Mouse (Mus musculus) ES-Bruce4 (cell line): ENCODE data around the gene 9530068E07Rik. TPM values are rescaled to one million over a fixed set of nuclear protein-coding genes. Genes with fewer than 3 reads are reported as not detected.

Experiments
- H3K27ac ChIP-seq: 2 replicates; pipeline ENCODE4 v1.5.1; 2012; ENCODE audit warnings: low read length, inconsistent platforms; ENCODE audit not compliant: insufficient read depth
- H3K27me3 ChIP-seq: 2 replicates; pipeline ENCODE4 v1.6.1; 2012; ENCODE audit warnings: mild to moderate bottlenecking, low read length, inconsistent platforms; ENCODE audit not compliant: control insufficient read depth, poor library complexity, insufficient read depth, severe bottlenecking
- H3K36me3 ChIP-seq: 2 replicates; pipeline ENCODE4 v1.6.1; 2012; ENCODE audit warnings: inconsistent platforms, mild to moderate bottlenecking, low read length, moderate library complexity; ENCODE audit not compliant: control insufficient read depth, poor library complexity, insufficient read depth, severe bottlenecking
- H3K4me1 ChIP-seq: one replicate; pipeline ENCODE4 v1.8.1; 2011; ENCODE audit warnings: low read length; ENCODE audit not compliant: control insufficient read depth, insufficient read depth
- H3K4me3 ChIP-seq: 2 replicates; pipeline ENCODE4 v1.5.1; 2011; ENCODE audit warnings: low read depth, mild to moderate bottlenecking, low read length
- H3K9ac ChIP-seq: 2 replicates; pipeline ENCODE4 v1.6.1; 2012; ENCODE audit warnings: low read depth, mild to moderate bottlenecking, inconsistent platforms; ENCODE audit not compliant: poor library complexity, severe bottlenecking
- H3K9me3 ChIP-seq: replicated peaks from 2 replicates; pipeline ENCODE4 v1.6.1; 2012; ENCODE audit warnings: mild to moderate bottlenecking, low read length, inconsistent platforms; ENCODE audit not compliant: control insufficient read depth, poor library complexity, insufficient read depth, severe bottlenecking
- CTCF ChIP-seq: IDR thresholded peaks from one replicate; pipeline ENCODE4 v1.8.1; 2011; ENCODE audit warnings: low read depth, low read length
- EP300 ChIP-seq: IDR thresholded peaks from 2 replicates; pipeline ENCODE4 v1.6.1; 2011; ENCODE audit warnings: low read depth, low read length; ENCODE audit not compliant: insufficient read depth
- POLR2A ChIP-seq: IDR thresholded peaks from one replicate; pipeline ENCODE4 v1.8.1; 2011; ENCODE audit warnings: low read length; ENCODE audit not compliant: insufficient read depth
- polyA plus RNA-seq: library from polyadenylated mRNA; stranded (reverse); fragments of >200 nt; gene quantifications from 2 replicates; pipeline ENCODE4 v1.2.4, GENCODE M21; 2011; ENCODE audit warnings: low read depth; ENCODE audit not compliant: missing spikeins, insufficient read depth, insufficient read length

Gene 9530068E07Rik
- polyA plus RNA-seq, 1 experiment: 54.9 TPM

DNA sequence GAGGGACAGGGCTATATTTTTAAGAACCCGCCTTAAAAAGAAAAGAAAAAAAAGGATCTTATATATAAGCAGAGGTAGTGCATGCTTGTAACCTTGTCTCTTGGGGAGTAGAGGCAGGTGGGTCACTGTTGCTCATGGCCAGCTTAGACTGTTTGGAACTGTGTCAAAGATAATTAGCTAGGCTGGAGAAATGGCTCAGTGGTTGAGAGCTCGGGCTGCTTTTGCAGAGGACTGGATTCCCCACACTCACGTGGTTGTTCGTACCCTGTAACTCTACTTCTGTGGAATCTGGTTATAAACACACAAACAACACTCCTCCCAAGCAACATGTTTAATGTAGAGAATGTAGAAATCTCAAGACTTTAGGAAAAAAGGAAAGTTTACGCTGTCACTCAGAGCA, 8.0 kb downstream of the 9530068E07Rik start:
- no peak overlapping the region for H3K4me3 ChIP-seq
- H3K27ac ChIP-seq: no peak overlapping the region
- H3K9me3 ChIP-seq: no peaks in the 10 kb centered on the region
- H3K9ac ChIP-seq: no peak overlapping the region
- H3K27me3 ChIP-seq: no peaks in the 10 kb centered on the region
- H3K4me1 ChIP-seq: no peaks in the 10 kb centered on the region
- peaks cover 30% of the 10 kb centered on the region for H3K36me3 ChIP-seq
- TF ChIP-seq POLR2A (no peak), CTCF (no peak), EP300 (no peak)

DNA sequence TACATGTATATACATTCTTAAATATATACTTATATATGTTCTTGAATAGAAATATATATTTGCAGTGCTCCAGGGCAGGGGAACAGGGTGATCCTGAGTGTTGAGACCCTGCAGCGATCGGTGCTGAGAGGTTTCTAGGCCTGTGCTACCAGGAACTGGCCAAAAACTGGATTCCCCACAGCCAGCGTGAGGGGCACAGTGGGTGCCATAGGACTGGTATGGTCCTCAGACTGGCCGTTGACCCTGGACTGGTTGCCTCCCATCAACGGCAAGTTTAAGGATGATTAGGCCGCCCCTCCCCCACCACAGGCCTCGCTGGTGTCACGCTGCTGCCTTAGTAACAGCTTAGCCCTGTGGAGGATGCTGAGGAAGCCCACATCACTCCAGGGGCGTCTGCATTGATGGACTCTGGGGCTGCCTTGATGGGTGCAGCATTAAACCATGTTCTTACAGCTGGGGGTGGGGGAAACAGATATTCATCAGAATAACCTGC, 9.0 kb downstream of the 9530068E07Rik start:
- TF ChIP-seq POLR2A (no peak), CTCF (no peak), EP300 (no peak)
- Histone ChIP-seq H3K9ac (no peak overlapping the region), H3K4me3 (no peak overlapping the region), H3K9me3 (no peaks in the 10 kb centered on the region), H3K27ac (no peak overlapping the region), H3K27me3 (no peaks in the 10 kb centered on the region), H3K4me1 (no peaks in the 10 kb centered on the region), H3K36me3 (peaks cover 30% of the 10 kb centered on the region)

DNA sequence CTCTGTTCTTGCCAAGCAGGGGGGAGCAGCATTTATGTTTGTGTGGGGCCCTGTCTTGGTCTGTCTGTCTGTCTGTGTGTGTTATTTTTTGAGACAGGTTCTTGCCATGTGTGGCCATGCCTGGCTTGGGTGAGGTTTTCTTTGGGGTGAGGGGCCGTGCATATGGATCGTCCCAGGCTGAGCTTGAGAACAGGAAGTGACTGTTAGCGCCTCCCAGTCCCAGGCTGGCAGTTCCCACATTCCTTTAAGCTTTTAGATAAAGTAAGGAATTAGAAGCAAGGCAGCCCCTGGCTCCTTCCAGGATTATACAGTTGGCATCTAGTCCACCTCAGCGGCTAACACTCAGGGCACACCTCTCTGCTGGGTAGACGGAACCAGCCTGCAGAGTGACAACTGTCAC, 13.1 kb downstream of the 9530068E07Rik start:
- Histone ChIP-seq H3K9ac (no peak overlapping the region), H3K9me3 (no peaks in the 10 kb centered on the region; the same call in 1 of the 2 replicates), H3K4me1 (no peaks in the 10 kb centered on the region), H3K36me3 (peaks cover 26% of the 10 kb centered on the region), H3K4me3 (no peak overlapping the region), H3K27ac (no peak overlapping the region), H3K27me3 (no peaks in the 10 kb centered on the region)
- TF ChIP-seq POLR2A: no peak
- no peak for TF ChIP-seq CTCF
- TF ChIP-seq EP300: no peak

- Histone ChIP-seq H3K27me3 (no peaks in the 10 kb centered on the region), H3K4me1 (no peaks in the 10 kb centered on the region), H3K9me3 (no peaks in the 10 kb centered on the region), H3K36me3 (no peaks in the 10 kb centered on the region), H3K4me3 (no peak overlapping the region), H3K9ac (no peak overlapping the region), H3K27ac (no peak overlapping the region)
- TF ChIP-seq POLR2A: no peak
Measured at GRCm38 (mm10) chr11:52418358-52418757, 22.1 kb downstream of the 9530068E07Rik start.

- no peaks in the 10 kb centered on the region for H3K36me3 ChIP-seq
- H3K9me3 ChIP-seq: no peaks in the 10 kb centered on the region
- no peak overlapping the region for H3K27ac ChIP-seq
- no peaks in the 10 kb centered on the region for H3K4me1 ChIP-seq
- TF ChIP-seq CTCF (no peak), EP300 (no peak), POLR2A (no peak)
- H3K27me3 ChIP-seq: no peaks in the 10 kb centered on the region
- H3K4me3 ChIP-seq: no peak overlapping the region
- no peak overlapping the region for H3K9ac ChIP-seq
Measured at GRCm38 (mm10) chr11:52419246-52419645, 23.0 kb downstream of the 9530068E07Rik start.

DNA sequence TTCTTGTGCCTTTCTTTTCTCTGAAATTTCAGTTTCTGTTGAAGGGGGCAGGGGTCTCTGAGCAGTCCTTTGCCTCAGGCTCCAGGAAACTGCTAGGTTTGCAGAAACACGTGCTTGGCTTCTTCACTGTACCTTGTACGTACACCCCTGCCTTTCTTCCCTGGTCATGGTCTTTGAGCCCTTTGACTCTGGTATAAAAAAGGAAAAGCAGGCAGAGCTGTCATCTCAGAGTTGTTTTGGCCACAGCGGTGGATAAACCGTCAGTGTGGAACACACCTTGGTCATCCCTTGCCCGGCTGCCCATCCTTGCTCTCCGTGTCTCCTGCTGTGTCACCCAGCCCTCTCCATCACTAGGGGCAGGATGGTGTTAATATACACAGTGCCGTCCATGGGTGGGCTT, 23.6 kb downstream of the 9530068E07Rik start:
- Histone ChIP-seq H3K4me1 (no peaks in the 10 kb centered on the region), H3K9ac (no peak overlapping the region), H3K36me3 (no peaks in the 10 kb centered on the region), H3K27ac (no peak overlapping the region), H3K4me3 (no peak overlapping the region), H3K27me3 (no peaks in the 10 kb centered on the region), H3K9me3 (no peaks in the 10 kb centered on the region)
- TF ChIP-seq CTCF: no peak
- no peak for TF ChIP-seq POLR2A
- no peak for TF ChIP-seq EP300
